Mouse (Mus musculus) forelimb bud, embryonic 11.5 days (tissue): ENCODE results near the gene Crtc1.

Source experiments
- DNase-seq: peaks from one replicate; pipeline ENCODE4 v3.0.0-alpha.2; 2012; ENCODE audit warnings: low read depth, low spot score

Crtc1 gene

GRCm38 (mm10) chr8:70439055-70439847 is at the start of gene Crtc1:
Gene Crtc1 (minus strand): TSS chr8:70439579.
- peak; percentile 99 for DNase-seq

GRCm38 (mm10) chr8:70488931-70489470 is 49.6 kb upstream of the Crtc1 start:
- no peak for DNase-seq

- no peak for DNase-seq
Measured at GRCm38 (mm10) chr8:70487993-70488796, 48.8 kb upstream of the Crtc1 start.

- no peak for DNase-seq
Measured at GRCm38 (mm10) chr8:70486941-70487520, 47.7 kb upstream of the Crtc1 start, which contains the start of gene Tmem59l. Gene Tmem59l (minus strand): TSS chr8:70487358.

- no peak for DNase-seq
Measured at GRCm38 (mm10) chr8:70486191-70486681, 46.9 kb upstream of the Crtc1 start.

- DNase-seq, result no peak
Measured at GRCm38 (mm10) chr8:70482943-70483342, 43.6 kb upstream of the Crtc1 start.

- no peak for DNase-seq
Measured at GRCm38 (mm10) chr8:70481908-70482307, 42.5 kb upstream of the Crtc1 start.

- peak; percentile 51 for DNase-seq
Measured at GRCm38 (mm10) chr8:70477269-70477982, 38.0 kb upstream of the Crtc1 start.

GRCm38 (mm10) chr8:70476333-70477268 is 37.2 kb upstream of the Crtc1 start, which contains the start of gene Klhl26:
Gene Klhl26 (minus strand): TSS chr8:70476968.
- DNase-seq, result peak; percentile 92

- no peak for DNase-seq
Measured at GRCm38 (mm10) chr8:70471856-70472255, 32.5 kb upstream of the Crtc1 start.

GRCm38 (mm10) chr8:70469938-70470337 is 30.6 kb upstream of the Crtc1 start:
- DNase-seq, result no peak

- DNase-seq, result no peak
Measured at GRCm38 (mm10) chr8:70469295-70469916, 30.0 kb upstream of the Crtc1 start.

GRCm38 (mm10) chr8:70468733-70469132 is 29.4 kb upstream of the Crtc1 start:
- DNase-seq, result no peak

GRCm38 (mm10) chr8:70467907-70468306 is 28.5 kb upstream of the Crtc1 start:
- no peak for DNase-seq

- DNase-seq, result no peak
Measured at GRCm38 (mm10) chr8:70467229-70467725, 27.9 kb upstream of the Crtc1 start.

- no peak for DNase-seq
Measured at GRCm38 (mm10) chr8:70466771-70467170, 27.4 kb upstream of the Crtc1 start.

- DNase-seq, result no peak
Measured at GRCm38 (mm10) chr8:70466305-70466704, 26.9 kb upstream of the Crtc1 start.

- no peak for DNase-seq
Measured at GRCm38 (mm10) chr8:70465701-70466100, 26.3 kb upstream of the Crtc1 start.

GRCm38 (mm10) chr8:70464162-70464561 is 24.8 kb upstream of the Crtc1 start:
- DNase-seq, result no peak
